Mouse (Mus musculus) heart, embryonic 12.5 days (tissue): ENCODE measurements around the gene Cap1. TPM values are rescaled to one million over a fixed set of nuclear protein-coding genes. Genes with fewer than 3 reads are reported as not detected.

ENCODE experiments used
- ATAC-seq: fragments of 200-750 bp; cut with Nextera tagmentation; 2 replicates; pipeline ENCODE4 v1.8.0; 2017; ENCODE audit warnings: moderate TSS enrichment, moderate library complexity; ENCODE audit not compliant: insufficient number of reproducible peaks, low FRiP score
- H3K27ac ChIP-seq: fragments of 300-500 bp; sonication (generic); 2 replicates; pipeline ENCODE4 v1.5.1; 2016; ENCODE audit warnings: mild to moderate bottlenecking, moderate library complexity; ENCODE audit not compliant: poor library complexity, severe bottlenecking
- H3K27me3 ChIP-seq: fragments of 300-500 bp; sonication (generic); replicated peaks from 2 replicates; pipeline ENCODE4 v1.6.1; 2016; ENCODE audit warnings: mild to moderate bottlenecking, moderate library complexity
- H3K36me3 ChIP-seq: fragments of 300-500 bp; sonication (generic); 2 replicates; pipeline ENCODE4 v1.6.1; 2016; ENCODE audit warnings: mild to moderate bottlenecking, moderate library complexity
- H3K4me1 ChIP-seq: fragments of 300-500 bp; sonication (generic); replicated peaks from 2 replicates; pipeline ENCODE4 v1.6.1; 2016; ENCODE audit warnings: mild to moderate bottlenecking
- H3K4me2 ChIP-seq: fragments of 300-500 bp; sonication (generic); 2 replicates; pipeline ENCODE4 v1.6.1; 2016; ENCODE audit warnings: mild to moderate bottlenecking, moderate library complexity
- H3K4me3 ChIP-seq: fragments of 300-500 bp; sonication (generic); 2 replicates; pipeline ENCODE4 v1.5.1; 2016; ENCODE audit warnings: mild to moderate bottlenecking
- H3K9ac ChIP-seq: fragments of 300-500 bp; sonication (generic); 2 replicates; pipeline ENCODE4 v1.6.1; 2016; ENCODE audit warnings: mild to moderate bottlenecking, moderate library complexity
- H3K9me3 ChIP-seq: fragments of 300-500 bp; sonication (generic); replicated peaks from 2 replicates; pipeline ENCODE4 v1.6.1; 2016; ENCODE audit warnings: mild to moderate bottlenecking, moderate library complexity
- WGBS: fragments of 180-500 bp; shearing (Covaris S2); methylation state at CpG from one replicate; pipeline ENCODE4 v1.1.7; 2016; 5-methylcytosine and 5-hydroxymethylcytosine counted together
- polyA plus RNA-seq: library from polyadenylated mRNA; unstranded; fragments of >200 nt; fragmentation: Nextera tagmentation; extraction: Ambion mirVana; gene quantifications from 2 replicates; pipeline ENCODE4 v1.2.1, GENCODE M21; 2016

Gene Cap1
- polyA plus RNA-seq, 1 experiment from 2014 or later = 47.6 TPM

DNA sequence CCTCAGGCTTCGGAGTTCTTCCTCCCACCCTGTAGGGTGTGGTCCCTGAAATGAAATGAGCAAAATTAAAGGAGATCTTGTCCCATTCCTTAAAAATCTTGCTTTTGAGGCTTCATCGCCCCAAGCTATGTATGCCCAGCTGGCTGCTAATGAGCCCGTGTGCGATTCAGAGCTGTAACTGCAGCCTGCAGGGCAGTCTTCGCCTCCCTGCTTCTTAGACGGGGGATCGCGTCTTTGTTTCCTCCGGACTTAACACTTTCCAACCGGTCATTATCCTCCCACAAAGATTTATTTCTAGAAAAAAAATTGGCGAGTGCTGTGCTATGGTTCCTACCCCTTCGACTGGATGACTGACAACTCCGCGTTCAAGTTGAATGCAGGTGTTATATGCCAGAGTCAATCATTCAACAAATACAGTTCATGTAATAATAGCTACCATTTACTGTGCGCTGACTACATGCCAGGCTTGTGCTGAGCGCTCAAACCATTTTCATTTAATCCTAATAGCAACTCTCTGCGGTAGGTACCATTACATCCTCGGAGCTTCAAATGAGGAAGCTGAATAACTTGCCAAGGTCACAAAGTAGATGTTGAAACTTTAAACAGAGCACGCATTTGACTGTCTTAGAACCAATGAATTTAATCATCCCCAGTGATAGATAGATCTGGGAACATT lies 861 bp upstream of the Cap1 start:
- peak overlapping the region; percentile 81 for H3K4me3 ChIP-seq
- H3K27ac ChIP-seq = peak overlapping the region; percentile 100
- H3K36me3 ChIP-seq = no peaks in the 10 kb centered on the region
- peaks cover 39% of the 10 kb centered on the region for H3K4me1 ChIP-seq
- H3K27me3 ChIP-seq = no peaks in the 10 kb centered on the region
- H3K4me2 ChIP-seq = peak overlapping the region; percentile 81
- peak overlapping the region; percentile 89 for H3K9ac ChIP-seq
- H3K9me3 ChIP-seq = no peaks in the 10 kb centered on the region
- WGBS = 8% methylated on average over 19 of the region's 19 CpGs
- no peak; the same call in 1 of the 2 replicates for ATAC-seq

DNA sequence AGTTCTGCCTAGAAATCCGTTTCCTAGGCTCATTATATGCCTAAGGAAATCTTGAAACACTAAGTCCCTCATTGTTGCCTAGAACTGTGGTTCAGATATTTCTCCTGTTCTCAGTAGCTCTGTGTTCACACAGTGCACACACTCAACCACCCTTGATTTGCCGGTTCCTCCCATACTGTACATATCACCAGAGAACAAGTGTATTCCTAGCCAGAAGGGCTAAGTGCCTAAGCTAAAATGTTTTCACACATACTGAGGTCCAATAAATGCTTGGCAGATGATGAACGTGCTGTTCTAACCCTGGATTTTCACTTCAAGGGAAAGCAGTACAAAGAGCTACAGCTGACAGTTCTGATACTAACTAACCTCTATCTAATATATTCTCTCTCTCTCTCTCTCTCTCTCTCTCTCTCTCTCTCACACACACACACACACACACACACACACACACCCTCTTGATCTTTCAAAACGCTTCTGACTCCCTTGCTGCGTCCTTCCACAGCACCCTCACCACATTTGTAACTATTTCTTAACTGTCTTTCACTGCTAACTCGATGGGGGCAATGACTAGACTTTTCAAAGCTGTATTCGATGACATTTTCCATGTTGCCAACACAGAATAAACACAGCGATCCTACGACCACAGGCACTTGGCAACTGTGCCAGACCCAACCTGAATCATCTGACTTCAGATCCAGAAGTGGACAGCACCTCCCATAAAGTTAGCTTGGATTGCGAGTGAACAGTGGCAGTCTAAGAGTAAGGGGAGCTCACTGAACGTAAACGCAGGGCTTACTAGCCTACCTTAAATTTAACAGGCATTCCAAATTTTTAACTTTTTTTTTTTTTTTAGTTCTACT lies 1.1 kb downstream of the Cap1 start:
- WGBS = 27% methylated on average over 12 of the region's 12 CpGs
- no peak for ATAC-seq
- Histone ChIP-seq H3K9me3 (no peaks in the 10 kb centered on the region), H3K4me3 (peak overlapping the region; percentile 81), H3K4me1 (peaks cover 34% of the 10 kb centered on the region), H3K27me3 (no peaks in the 10 kb centered on the region), H3K4me2 (peak overlapping the region; percentile 81), H3K27ac (peak overlapping the region; percentile 100), H3K36me3 (no peaks in the 10 kb centered on the region), H3K9ac (peak overlapping the region; percentile 85)

DNA sequence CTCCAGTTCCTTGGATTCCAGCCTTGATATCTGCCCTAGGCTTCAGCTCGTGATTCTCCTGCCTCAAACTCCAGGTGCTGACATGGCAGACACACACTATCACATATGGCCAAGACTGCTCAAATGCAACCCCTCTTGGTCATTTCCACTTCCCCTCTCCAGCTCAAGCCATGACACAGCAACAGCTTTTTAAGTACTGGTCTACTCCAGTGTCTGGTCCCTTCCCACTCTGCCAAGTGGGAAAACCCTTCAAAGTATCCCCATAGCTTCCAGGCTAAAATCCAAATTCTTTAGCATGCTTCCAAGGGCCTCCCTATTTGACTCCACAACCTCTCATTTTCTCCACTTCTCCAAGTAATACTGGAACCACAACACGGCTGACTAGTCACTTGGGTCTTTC lies 1.8 kb downstream of the Cap1 start:
- no peak for ATAC-seq
- H3K4me2 ChIP-seq = peak overlapping the region; percentile 81
- H3K4me3 ChIP-seq = peak overlapping the region; percentile 81
- WGBS = 48% methylated on average over 2 of the region's 2 CpGs
- no peaks in the 10 kb centered on the region for H3K36me3 ChIP-seq
- peak overlapping the region; percentile 100; the same call in 1 of the 2 replicates for H3K27ac ChIP-seq
- no peaks in the 10 kb centered on the region for H3K27me3 ChIP-seq
- H3K9me3 ChIP-seq = no peaks in the 10 kb centered on the region
- peak overlapping the region; percentile 85 for H3K9ac ChIP-seq
- peaks cover 34% of the 10 kb centered on the region for H3K4me1 ChIP-seq

DNA sequence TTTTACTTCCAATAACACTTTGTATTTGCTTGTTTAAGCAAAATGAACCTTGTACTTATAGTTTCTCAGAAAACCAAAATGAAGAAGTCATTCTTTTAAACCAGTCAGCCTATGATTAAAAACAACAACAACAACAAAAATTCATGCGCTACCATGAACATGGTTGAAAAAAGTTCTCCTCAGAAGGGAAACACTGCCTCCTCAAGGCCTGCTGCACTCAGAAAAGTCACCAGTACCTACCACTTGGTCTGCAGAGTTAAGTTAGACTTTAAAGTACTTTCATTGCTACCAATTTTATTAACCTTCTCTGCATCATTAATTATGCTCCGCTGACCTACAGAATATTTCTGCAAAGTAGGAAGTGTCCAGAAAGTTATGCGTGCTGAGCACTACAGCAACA lies 2.6 kb downstream of the Cap1 start:
- WGBS = 87% methylated on average over 3 of the region's 3 CpGs
- H3K4me2 ChIP-seq = peak overlapping the region; percentile 81
- peaks cover 42% of the 10 kb centered on the region for H3K4me1 ChIP-seq
- no peak for ATAC-seq
- H3K27me3 ChIP-seq = no peaks in the 10 kb centered on the region
- H3K9ac ChIP-seq = no peak overlapping the region
- no peaks in the 10 kb centered on the region for H3K9me3 ChIP-seq
- H3K4me3 ChIP-seq = no peak overlapping the region
- no peaks in the 10 kb centered on the region for H3K36me3 ChIP-seq
- H3K27ac ChIP-seq = no peak overlapping the region

DNA sequence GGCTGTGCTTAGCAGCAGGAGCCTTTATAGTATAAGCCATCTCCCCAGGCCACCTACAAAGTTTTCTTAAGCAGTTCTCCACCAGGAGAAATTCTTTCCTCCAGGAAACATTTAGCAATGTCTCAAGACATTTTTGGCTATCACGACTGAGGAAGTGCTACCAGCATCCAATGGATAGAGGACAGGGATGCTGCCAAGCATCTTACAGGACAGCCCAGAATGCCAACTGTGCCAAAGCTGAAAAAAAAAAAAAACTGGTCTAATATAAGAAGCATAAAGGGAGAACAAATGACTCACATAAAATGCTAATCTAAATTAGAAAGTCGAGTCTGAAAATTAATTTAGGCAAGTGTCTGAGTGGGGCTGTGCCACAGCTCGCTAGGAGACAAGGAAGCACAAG lies 3.3 kb downstream of the Cap1 start:
- no peak overlapping the region for H3K9ac ChIP-seq
- no peak overlapping the region for H3K4me3 ChIP-seq
- no peaks in the 10 kb centered on the region for H3K36me3 ChIP-seq
- H3K4me2 ChIP-seq = no peak overlapping the region
- H3K27ac ChIP-seq = no peak overlapping the region
- H3K4me1 ChIP-seq = peaks cover 43% of the 10 kb centered on the region
- H3K9me3 ChIP-seq = no peaks in the 10 kb centered on the region
- H3K27me3 ChIP-seq = no peaks in the 10 kb centered on the region
- ATAC-seq = no peak
- WGBS = 71% methylated on average over 3 of the region's 3 CpGs

DNA sequence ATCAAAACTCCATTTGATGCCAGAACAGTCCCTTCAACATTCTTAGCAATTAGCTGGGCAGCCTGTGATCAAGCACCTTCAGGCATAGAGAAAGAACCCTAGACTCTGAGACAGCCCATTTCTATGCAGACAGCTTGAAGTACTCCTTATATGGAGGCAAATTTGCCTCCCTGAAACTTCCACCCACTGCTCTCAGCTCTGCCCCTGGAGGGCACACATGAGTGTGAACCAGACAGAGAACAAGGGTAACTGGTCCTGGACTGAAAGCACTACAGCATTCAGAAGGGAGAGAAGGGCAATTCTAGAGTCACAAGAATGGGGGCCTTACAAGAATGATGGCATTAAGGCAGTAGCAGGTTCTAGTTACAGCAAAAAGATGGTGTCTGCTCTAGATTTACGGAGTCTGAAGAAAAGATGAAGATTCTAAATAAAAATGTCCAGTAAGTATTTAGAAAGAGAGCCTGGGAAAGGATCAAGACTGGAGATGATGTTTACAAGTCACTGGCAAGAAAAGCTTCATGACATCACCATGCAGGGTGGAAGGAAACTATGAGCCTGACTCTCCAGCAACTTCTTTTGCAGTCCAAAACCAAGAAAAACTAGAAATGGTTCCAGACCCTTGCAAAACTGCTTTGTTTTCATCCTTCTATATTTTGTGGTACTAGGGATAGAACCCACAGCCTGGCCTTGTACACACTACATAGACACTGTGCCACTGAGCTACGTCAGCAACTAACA lies 7.4 kb downstream of the Cap1 start:
- Histone ChIP-seq H3K9ac (no peak overlapping the region), H3K4me2 (no peak overlapping the region), H3K4me3 (no peak overlapping the region), H3K27ac (no peak overlapping the region; the same call in 1 of the 2 replicates), H3K4me1 (peaks cover 32% of the 10 kb centered on the region), H3K27me3 (no peaks in the 10 kb centered on the region), H3K36me3 (no peaks in the 10 kb centered on the region), H3K9me3 (no peaks in the 10 kb centered on the region)
- no peak for ATAC-seq
- 94% methylated on average over 2 of the region's 2 CpGs for WGBS

DNA sequence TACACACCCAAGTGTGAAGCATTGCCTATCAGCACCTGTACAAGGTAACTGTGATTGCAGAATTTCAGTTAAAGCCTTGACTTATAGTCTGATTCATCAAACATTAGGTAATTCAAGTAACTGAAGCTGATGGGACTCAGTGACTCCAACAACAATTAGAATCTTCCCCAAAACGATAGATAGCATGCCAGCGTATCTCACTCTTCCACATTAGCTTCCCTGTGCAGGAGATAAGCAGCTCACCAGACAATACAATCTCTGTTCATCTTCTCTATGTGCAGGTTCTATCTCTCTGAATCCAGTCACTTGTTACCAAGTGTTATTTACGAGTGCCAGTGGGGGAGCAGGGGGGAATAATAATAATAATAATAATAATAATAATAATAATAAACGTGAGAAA lies 12.3 kb downstream of the Cap1 start:
- H3K9ac ChIP-seq = no peak overlapping the region
- no peak overlapping the region for H3K4me2 ChIP-seq
- H3K4me3 ChIP-seq = no peak overlapping the region
- 57% methylated on average over 4 of the region's 4 CpGs for WGBS
- peaks cover 34% of the 10 kb centered on the region for H3K36me3 ChIP-seq
- H3K27me3 ChIP-seq = no peaks in the 10 kb centered on the region
- no peaks in the 10 kb centered on the region for H3K9me3 ChIP-seq
- no peak overlapping the region for H3K27ac ChIP-seq
- H3K4me1 ChIP-seq = peaks cover 16% of the 10 kb centered on the region
- ATAC-seq = no peak

DNA sequence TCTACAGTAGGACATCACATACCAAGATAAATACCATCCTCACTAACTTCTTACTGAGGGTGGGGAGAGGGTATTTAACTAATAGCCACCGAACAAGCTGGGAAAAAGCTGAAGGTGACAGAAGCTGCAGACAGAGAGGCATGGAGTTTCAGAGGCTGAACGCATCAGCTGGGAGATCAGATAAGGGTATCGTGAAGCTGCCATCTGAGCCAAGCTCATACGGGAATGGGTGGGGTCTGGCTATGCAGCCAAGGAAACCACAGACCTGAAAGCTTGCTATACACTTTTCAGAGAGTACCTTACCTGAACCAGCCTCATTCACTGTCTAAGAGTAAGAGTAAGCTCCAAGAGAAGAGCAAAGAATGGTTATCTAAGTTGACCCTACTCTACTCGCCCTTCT lies 12.9 kb downstream of the Cap1 start:
- ATAC-seq = no peak
- Histone ChIP-seq H3K27me3 (no peaks in the 10 kb centered on the region), H3K36me3 (peaks cover 39% of the 10 kb centered on the region), H3K27ac (no peak overlapping the region), H3K4me2 (no peak overlapping the region), H3K4me1 (peaks cover 13% of the 10 kb centered on the region), H3K4me3 (no peak overlapping the region), H3K9ac (no peak overlapping the region), H3K9me3 (no peaks in the 10 kb centered on the region)
- WGBS = 49% methylated on average over 5 of the region's 5 CpGs

DNA sequence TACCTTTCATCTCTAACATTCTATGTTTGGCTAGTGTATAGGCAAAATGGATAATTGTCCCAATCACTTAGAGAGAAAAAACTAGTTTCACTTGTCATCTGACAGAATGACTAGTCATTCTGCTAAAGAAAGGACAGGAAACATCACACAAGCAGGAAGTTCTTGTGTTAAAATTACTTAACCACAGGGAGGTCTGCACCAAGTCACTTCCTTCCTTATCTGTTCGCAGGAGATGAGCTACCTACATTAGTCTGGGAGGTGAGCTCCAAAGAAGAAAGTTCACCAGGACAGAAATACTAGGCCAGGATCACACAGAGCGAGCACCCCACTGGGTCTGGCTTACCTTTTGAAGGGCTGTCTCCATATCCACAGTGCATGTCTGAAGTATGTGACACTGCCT lies 13.9 kb downstream of the Cap1 start:
- no peak overlapping the region for H3K9ac ChIP-seq
- WGBS = 77% methylated on average over 2 of the region's 2 CpGs
- H3K27me3 ChIP-seq = no peaks in the 10 kb centered on the region
- H3K4me3 ChIP-seq = no peak overlapping the region
- peaks cover 45% of the 10 kb centered on the region for H3K36me3 ChIP-seq
- peaks cover 13% of the 10 kb centered on the region for H3K4me1 ChIP-seq
- no peak overlapping the region for H3K27ac ChIP-seq
- H3K9me3 ChIP-seq = no peaks in the 10 kb centered on the region
- no peak overlapping the region for H3K4me2 ChIP-seq
- ATAC-seq = no peak

DNA sequence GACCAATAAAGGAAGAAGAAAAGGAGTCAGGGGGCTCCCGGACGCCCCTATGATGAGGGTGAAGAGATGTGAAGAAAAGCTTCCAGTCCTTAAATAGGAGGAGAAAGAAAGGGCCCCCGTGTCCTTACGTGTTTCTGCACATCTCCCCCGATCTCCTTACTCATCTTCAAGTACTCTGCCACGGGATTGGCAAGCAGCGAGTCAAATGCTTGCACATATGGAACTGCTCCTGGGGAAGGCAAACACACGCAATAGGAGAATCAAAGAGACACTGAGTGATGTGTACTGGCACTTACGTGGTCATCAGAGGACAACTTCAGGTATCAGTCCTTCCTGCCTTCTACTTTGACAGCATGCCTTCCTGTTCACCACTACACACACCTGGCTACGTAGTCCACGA lies 14.6 kb downstream of the Cap1 start:
- 91% methylated on average over 11 of the region's 11 CpGs for WGBS
- Histone ChIP-seq H3K4me2 (no peak overlapping the region), H3K4me1 (peaks cover 13% of the 10 kb centered on the region), H3K36me3 (peaks cover 52% of the 10 kb centered on the region), H3K9ac (no peak overlapping the region), H3K9me3 (no peaks in the 10 kb centered on the region), H3K27me3 (no peaks in the 10 kb centered on the region), H3K4me3 (no peak overlapping the region), H3K27ac (no peak overlapping the region)
- ATAC-seq = no peak

DNA sequence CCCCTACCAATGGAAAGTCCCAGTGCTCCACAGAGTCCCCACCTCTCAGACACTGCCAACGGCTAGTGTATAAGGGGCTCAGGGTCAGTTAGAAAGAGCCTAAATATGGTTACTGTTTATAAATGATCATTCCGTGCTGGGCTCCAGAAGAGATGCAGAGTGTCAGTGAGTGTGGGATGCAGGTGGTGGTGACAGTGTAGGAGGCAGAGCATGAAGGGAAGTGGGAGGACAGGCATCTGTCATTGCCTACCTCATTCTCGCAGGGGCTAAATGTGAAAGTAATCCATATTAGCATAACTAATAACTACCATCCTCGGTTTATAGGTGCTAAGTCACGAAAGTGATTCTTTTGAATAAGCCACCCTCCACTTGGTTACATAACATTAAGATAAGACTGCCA lies 15.1 kb downstream of the Cap1 start:
- H3K4me2 ChIP-seq = no peak overlapping the region
- no peaks in the 10 kb centered on the region for H3K27me3 ChIP-seq
- H3K27ac ChIP-seq = no peak overlapping the region
- H3K36me3 ChIP-seq = peaks cover 57% of the 10 kb centered on the region
- peaks cover 13% of the 10 kb centered on the region for H3K4me1 ChIP-seq
- H3K9me3 ChIP-seq = no peaks in the 10 kb centered on the region
- ATAC-seq = no peak
- H3K4me3 ChIP-seq = no peak overlapping the region
- no peak overlapping the region for H3K9ac ChIP-seq
- 83% methylated on average over 5 of the region's 5 CpGs for WGBS
